Mouse (Mus musculus) adrenal gland, postnatal 0 days (tissue): ENCODE results near the gene Umod. TPM values are rescaled to one million over a fixed set of nuclear protein-coding genes. Genes with fewer than 3 reads are reported as not detected.

ENCODE experiments used
- polyA plus RNA-seq: library from polyadenylated mRNA; unstranded; fragments of >200 nt; fragmentation: Nextera tagmentation; extraction: Ambion mirVana; gene quantifications from 2 replicates; pipeline ENCODE4 v1.2.1, GENCODE M21; 2015

The Umod gene
- not detected in 2 replicates for polyA plus RNA-seq

DNA sequence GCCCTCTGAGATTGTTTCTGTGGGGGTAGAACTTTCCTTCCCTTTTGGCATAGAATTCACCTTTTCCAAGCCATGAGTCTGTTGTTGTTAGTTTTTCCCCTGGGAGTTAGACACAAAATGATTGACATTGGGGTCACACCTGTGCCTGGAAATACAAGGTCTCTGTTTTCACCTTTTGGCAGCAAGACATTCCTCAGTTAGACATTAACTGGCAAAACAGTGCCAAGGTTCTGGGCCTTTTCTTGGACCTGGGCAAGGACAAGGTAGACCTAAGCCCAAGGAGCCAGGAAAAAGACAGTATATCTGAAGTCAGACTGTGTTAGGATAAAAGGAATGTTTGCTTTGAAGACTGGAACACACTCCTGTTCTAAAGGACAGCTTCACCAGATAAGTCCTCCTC lies at the start of gene Umod:
Gene Umod, minus strand, starts transcription at position 27 of the 400 bp plus-strand sequence.

DNA sequence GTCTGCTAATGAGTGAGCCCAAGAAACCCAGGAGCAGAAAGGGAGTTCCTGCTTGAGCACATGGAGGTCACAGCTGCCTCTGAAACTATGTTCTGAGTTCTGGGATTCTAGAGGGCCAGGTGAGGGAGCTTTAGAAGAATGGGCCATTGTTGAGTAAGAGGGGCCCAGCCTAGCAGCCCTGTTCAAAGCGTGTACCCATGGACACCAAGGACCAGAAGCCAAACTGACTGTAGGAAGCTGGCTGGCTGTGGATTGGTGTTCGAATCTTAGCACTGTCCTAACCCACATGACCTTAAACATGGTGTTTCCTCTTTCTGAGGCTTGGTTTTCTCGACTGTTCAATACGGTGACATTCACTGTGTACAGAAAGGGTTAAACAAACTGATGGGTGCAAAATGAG lies 44.3 kb upstream of the Umod start, which contains the start of gene Pdilt:
Gene Pdilt, minus strand, starts transcription at position 101 of the 400 bp plus-strand sequence.

DNA sequence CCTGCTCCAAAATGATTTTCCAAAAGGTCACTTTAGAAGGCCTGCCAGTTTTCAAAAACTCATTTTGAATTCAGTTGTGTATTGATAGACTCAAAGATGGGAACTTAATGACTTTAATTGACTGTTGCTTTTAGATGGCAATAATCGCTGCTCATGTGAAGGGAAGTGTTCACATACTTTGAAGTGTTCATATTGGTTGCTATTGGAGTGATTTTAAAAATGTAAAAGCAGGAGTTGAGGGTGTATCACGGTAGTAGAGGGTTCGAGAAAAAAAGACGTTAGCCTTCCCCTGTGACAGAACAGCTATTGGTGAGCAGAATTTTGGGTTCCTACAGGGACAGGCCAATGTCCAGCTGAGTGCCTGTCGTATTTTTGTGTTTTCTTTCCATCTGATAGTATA lies 40.1 kb upstream of the Umod start, which contains the start of gene Acsm5:
Gene Acsm5, plus strand, starts transcription at position 301 of the 400 bp plus-strand sequence.

DNA sequence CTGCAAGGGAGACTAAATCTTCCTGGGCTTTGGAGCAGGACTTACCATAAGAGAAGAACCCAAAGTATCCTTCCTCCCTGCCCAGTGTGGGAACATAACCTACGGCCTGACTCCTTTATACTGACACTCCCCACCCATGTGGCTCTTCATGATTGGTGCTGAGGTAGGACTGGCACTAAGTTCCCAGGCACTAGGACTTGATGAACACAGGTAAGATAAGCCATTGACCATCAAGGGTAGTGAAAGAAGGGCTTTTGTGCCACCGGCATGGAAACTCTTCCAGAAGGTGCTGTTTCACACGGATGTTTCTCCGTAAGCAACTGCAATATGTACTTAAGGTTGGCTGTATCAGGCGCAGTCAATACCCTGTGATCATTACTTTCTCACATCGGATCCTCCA lies 19.9 kb downstream of the Umod start, which contains the start of gene Gp2:
Gene Gp2, minus strand, starts transcription at position 101 of the 400 bp plus-strand sequence.

Other genes starting within 250 kb of the Umod start
- gene Gp2, start 20.0 kb downstream of the Umod start, polyA plus RNA-seq, result not detected in 2 replicates
- gene Acsm5, start 40.2 kb upstream of the Umod start, polyA plus RNA-seq, result 0.29 and 0.36 TPM in 2 replicates
- not detected in 2 replicates for gene Pdilt, start 44.2 kb upstream of the Umod start, polyA plus RNA-seq
- gene Acsm2, start 75.1 kb upstream of the Umod start, polyA plus RNA-seq, result 0.02 and 0.48 TPM in 2 replicates
- gene Acsm1, start 127.7 kb upstream of the Umod start, polyA plus RNA-seq, result 1.2 and 1.4 TPM in 2 replicates
- gene Acsm4, start 210.7 kb upstream of the Umod start, polyA plus RNA-seq, result not detected in 2 replicates
- 30.5 and 41.7 TPM in 2 replicates for gene Thumpd1, start 241.5 kb upstream of the Umod start, polyA plus RNA-seq